Mouse (Mus musculus) forebrain, embryonic 13.5 days (tissue): ENCODE measurements at regions not wholly inside any gene's neighbourhood (a gene's known extent, or its start where the extent isn't known, plus 50 kb on each side); places are given as distances from the start of the nearest gene placed in this dataset.
A peak's percentile ranks its signal among the peaks of the same experiment; 100 is the strongest.
"Not testable (repeated sequence)": the region's sequence is repeated elsewhere in the genome, so short reads cannot be mapped to it uniquely, and the experiment has no call there.

ENCODE experiments used
- ATAC-seq: fragments of 200-750 bp; cut with Nextera tagmentation; 2 replicates; pipeline ENCODE4 v1.8.0; 2017
- H3K27ac ChIP-seq: fragments of 300-500 bp; sonication (generic); 2 replicates; pipeline ENCODE4 v1.5.1; 2015; ENCODE audit warnings: inconsistent platforms, mild to moderate bottlenecking, moderate library complexity
- H3K27me3 ChIP-seq: fragments of 300-500 bp; sonication (generic); 2 replicates; pipeline ENCODE4 v1.6.1; 2015; ENCODE audit warnings: mild to moderate bottlenecking, inconsistent platforms
- H3K36me3 ChIP-seq: fragments of 300-500 bp; sonication (generic); 2 replicates; pipeline ENCODE4 v1.6.1; 2015; ENCODE audit warnings: mild to moderate bottlenecking, inconsistent platforms; ENCODE audit not compliant: poor library complexity, severe bottlenecking
- H3K4me1 ChIP-seq: fragments of 300-500 bp; sonication (generic); 2 replicates; pipeline ENCODE4 v1.6.1; 2015; ENCODE audit warnings: inconsistent platforms
- H3K4me2 ChIP-seq: fragments of 300-500 bp; sonication (generic); 2 replicates; pipeline ENCODE4 v1.6.1; 2015; ENCODE audit warnings: inconsistent platforms, mild to moderate bottlenecking, moderate library complexity
- H3K4me3 ChIP-seq: fragments of 300-500 bp; sonication (generic); 2 replicates; pipeline ENCODE4 v1.5.1; 2015; ENCODE audit warnings: mild to moderate bottlenecking, inconsistent platforms
- H3K9ac ChIP-seq: fragments of 300-500 bp; sonication (generic); 2 replicates; pipeline ENCODE4 v1.6.1; 2015; ENCODE audit warnings: mild to moderate bottlenecking, inconsistent platforms
- H3K9me3 ChIP-seq: fragments of 300-500 bp; sonication (generic); replicated peaks from 2 replicates; pipeline ENCODE4 v1.6.1; 2016; ENCODE audit warnings: inconsistent platforms
- WGBS: fragments of 180-500 bp; shearing (Covaris S2); methylation state at CpG from one replicate; pipeline ENCODE4 v1.1.7; 2015; 5-methylcytosine and 5-hydroxymethylcytosine counted together

DNA sequence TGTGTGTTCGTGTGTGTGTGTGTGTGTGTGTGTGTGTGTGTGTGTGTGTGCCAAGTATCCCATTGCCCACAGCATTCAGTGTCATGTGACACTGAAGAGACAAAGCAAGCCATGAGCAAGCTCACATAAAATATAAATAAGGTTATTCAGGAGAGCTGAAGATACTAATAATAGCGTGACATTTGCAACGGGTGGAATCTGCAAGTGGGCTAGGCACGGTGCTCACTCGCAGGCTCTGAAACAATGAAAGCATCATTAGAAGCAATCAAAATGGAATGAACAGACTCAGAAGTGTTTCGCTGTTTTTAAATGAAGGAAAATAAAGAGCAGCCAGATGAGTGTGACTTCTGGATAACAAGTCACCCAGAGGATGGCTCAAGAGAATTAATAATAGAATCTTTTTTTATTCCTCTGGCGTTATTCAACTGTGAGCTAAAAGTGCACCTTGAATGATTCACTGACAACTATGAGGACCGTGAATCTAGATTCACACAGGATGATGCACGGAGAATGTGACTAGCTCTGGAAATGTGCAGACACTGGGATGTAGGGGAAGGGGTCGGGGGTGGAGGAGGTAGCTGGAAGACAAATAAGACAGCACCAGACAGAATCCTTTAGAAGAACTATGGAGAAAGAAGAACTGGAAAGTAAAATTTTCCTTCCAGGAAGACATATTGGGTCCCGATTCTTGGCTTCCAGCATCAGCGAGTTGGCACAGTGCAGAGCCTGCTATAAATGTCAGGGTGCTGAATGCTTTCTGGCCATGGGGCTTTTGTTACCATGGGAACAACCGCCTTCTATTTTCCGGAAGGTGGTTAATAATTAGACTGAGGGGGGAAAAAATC is 55.3 kb downstream of the Actbl2 start:
- Histone ChIP-seq H3K4me1 (peaks cover 2% of the 10 kb centered on the region; the same call in 1 of the 2 replicates), H3K9ac (no peak overlapping the region), H3K4me3 (no peak overlapping the region), H3K36me3 (no peaks in the 10 kb centered on the region), H3K27ac (no peak overlapping the region), H3K27me3 (no peaks in the 10 kb centered on the region), H3K9me3 (no peaks in the 10 kb centered on the region), H3K4me2 (no peak overlapping the region)
- ATAC-seq = peak; percentile 61
- 72% methylated on average over 14 of the region's 14 CpGs for WGBS

DNA sequence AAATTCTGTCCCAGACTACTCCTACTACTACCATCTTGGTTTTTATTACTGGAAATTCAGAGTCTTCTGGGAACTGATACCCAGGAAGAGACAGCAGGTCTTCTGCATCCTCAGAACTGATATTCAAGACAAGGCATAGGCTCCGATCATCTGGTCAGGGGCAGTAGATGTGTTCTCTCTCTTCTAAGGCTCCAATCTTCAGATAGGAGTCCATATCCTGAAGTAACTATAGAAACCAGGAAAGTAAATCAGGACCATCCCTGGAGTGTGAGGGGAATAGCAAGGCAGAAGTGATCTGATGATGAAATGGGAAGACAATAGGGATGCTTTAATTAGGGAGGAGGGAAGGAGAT is 55.9 kb downstream of the Actbl2 start:
- ATAC-seq = no peak
- Histone ChIP-seq H3K4me2 (no peak overlapping the region), H3K27me3 (no peaks in the 10 kb centered on the region), H3K9ac (no peak overlapping the region), H3K4me3 (no peak overlapping the region), H3K27ac (no peak overlapping the region), H3K36me3 (no peaks in the 10 kb centered on the region), H3K9me3 (no peaks in the 10 kb centered on the region), H3K4me1 (peaks cover 2% of the 10 kb centered on the region; the same call in 1 of the 2 replicates)
- 92% methylated on average over 1 of the region's 1 CpGs for WGBS

DNA sequence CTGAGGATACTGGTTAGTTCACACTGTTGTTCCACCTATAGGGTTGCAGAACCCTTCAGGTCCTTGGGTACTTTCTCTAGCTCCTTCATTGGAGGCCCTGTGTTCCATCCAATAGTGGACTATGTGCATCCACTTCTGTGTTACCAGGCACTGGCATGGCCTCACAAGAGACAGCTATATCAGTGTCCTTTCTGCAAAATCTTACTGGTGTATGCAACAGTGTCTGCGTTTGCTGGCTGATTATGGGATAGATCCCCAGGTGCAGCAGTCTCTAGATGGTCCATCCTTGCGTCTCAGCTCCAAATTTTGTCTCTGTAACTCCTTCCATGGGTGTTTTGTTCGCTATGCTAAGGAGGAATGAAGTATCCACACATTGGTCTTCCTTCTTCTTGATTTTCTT is 58.7 kb downstream of the Actbl2 start:
- H3K4me1 ChIP-seq, H3K4me2 ChIP-seq, H3K9ac ChIP-seq, H3K27ac ChIP-seq, ATAC-seq, H3K4me3 ChIP-seq, H3K36me3 ChIP-seq, H3K27me3 ChIP-seq, H3K9me3 ChIP-seq: not testable (repeated sequence)
- 83% methylated on average over 3 of the region's 3 CpGs for WGBS

DNA sequence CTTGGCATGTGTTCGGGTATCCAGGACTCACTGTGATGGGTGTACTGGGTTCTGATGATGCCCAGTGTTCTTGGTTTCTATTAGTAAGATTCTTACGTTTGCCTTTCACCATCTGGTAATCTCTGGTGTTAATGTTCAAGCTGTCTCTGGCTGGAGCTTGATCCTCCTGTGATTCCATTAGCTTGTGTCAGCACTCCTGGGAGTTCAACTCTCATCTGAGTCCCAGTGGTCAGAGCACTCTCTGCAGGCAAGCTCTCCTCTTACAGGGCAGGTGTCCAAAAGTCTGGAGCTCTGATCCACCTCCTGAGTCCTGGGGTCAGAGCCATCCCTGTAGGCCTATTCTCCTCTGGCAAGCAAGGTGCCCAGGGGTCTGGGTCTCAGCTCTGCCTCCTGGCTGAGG is 63.1 kb downstream of the Actbl2 start:
- not testable (repeated sequence) for ATAC-seq, H3K27ac ChIP-seq, H3K4me2 ChIP-seq, H3K9ac ChIP-seq, H3K27me3 ChIP-seq, H3K4me3 ChIP-seq, H3K4me1 ChIP-seq, H3K9me3 ChIP-seq, H3K36me3 ChIP-seq
- WGBS = 78% methylated on average over 2 of the region's 2 CpGs

DNA sequence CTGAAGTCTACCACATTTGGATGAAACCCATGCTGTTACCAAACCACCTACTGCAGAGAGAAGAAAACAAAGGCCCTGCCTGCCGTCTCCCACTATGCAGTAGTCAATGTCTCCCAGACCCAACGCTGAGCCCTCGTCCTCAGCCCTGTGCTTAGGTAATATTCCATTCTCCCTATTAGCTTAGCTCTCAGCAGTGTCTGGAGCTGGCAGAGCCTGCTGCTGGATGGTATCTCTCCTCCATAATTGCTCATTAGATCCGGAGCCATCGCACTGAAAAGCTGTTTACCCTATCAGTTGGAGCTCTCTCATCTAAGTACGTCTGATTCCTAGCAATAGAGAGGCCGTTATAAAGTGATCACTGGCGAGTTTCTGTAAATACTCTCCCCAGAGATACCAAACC is 68.4 kb downstream of the Actbl2 start:
- 50% methylated on average over 8 of the region's 8 CpGs for WGBS
- no peak overlapping the region for H3K4me3 ChIP-seq
- no peaks in the 10 kb centered on the region for H3K36me3 ChIP-seq
- ATAC-seq = peak; percentile 48
- no peak overlapping the region for H3K9ac ChIP-seq
- H3K27ac ChIP-seq = no peak overlapping the region
- no peaks in the 10 kb centered on the region for H3K9me3 ChIP-seq
- H3K4me1 ChIP-seq = no peaks in the 10 kb centered on the region
- H3K4me2 ChIP-seq = no peak overlapping the region
- H3K27me3 ChIP-seq = no peaks in the 10 kb centered on the region

DNA sequence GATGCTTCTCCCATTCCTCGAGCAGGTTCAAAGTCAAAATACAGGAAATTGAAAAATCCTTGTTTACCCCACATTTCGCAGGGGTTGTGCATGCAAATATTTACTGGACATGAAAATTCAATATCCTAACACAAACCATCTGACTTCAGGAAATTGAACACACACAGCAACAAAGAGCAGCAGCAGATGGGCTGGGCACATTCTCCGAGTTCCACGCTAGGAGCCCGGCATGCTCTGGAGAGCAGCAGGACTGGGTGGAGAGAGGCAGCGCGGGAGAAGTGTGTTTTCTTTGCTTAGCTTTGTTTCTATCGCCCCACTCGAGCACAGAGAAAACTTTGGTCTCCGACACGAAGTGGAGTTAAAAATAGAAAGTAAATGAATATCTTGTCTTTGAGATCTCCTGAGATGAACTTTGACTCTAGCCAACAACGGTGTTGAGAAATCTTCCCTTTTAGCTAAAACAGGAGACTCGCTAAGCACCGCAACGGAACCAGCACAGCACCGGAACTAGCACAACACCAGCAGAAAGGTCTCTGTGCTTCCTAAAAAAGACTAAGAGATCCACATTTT is 71.4 kb downstream of the Actbl2 start:
- H3K4me3 ChIP-seq = no peak overlapping the region
- H3K27ac ChIP-seq = no peak overlapping the region
- no peak for ATAC-seq
- no peak overlapping the region for H3K9ac ChIP-seq
- H3K36me3 ChIP-seq = no peaks in the 10 kb centered on the region
- H3K4me2 ChIP-seq = no peak overlapping the region
- no peaks in the 10 kb centered on the region for H3K27me3 ChIP-seq
- 92% methylated on average over 16 of the region's 16 CpGs for WGBS
- H3K4me1 ChIP-seq = no peaks in the 10 kb centered on the region
- no peaks in the 10 kb centered on the region for H3K9me3 ChIP-seq

GRCm38 (mm10) chr13:111333035-111333434 is 78.2 kb downstream of the Actbl2 start:
- Histone ChIP-seq H3K4me2 (no peak overlapping the region), H3K9me3 (no peaks in the 10 kb centered on the region), H3K36me3 (no peaks in the 10 kb centered on the region), H3K27ac (no peak overlapping the region), H3K9ac (no peak overlapping the region), H3K4me1 (no peaks in the 10 kb centered on the region), H3K4me3 (no peak overlapping the region), H3K27me3 (no peaks in the 10 kb centered on the region)
- ATAC-seq = no peak
- WGBS = 85% methylated on average over 3 of the region's 3 CpGs

DNA sequence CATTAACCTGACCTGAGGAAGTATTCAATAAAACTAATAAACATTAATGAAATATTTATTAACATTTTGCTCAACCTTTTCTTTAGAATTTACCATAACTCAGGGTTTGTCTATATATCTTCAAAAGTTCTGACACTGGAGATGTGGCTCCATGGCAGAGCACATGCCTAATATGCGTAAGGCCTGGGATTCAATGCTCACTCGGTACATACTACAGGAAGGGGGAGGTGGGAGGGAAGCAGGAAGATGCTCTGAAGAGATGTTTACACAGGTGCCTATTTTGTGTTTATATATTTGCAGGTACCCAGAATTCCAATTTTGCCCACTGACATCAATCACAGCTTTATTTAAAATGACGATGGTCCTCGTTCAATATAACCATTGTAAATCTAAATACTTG is 79.0 kb downstream of the Actbl2 start:
- H3K27me3 ChIP-seq = no peaks in the 10 kb centered on the region
- no peak overlapping the region for H3K27ac ChIP-seq
- 93% methylated on average over 4 of the region's 4 CpGs for WGBS

GRCm38 (mm10) chr13:111334258-111335052 is 79.6 kb downstream of the Actbl2 start:
- WGBS = 90% methylated on average over 22 of the region's 22 CpGs
- no peaks in the 10 kb centered on the region for H3K9me3 ChIP-seq
- H3K4me2 ChIP-seq = no peak overlapping the region
- no peak for ATAC-seq
- H3K4me1 ChIP-seq = no peaks in the 10 kb centered on the region
- no peak overlapping the region for H3K9ac ChIP-seq
- H3K27me3 ChIP-seq = no peaks in the 10 kb centered on the region
- H3K27ac ChIP-seq = no peak overlapping the region
- no peaks in the 10 kb centered on the region for H3K36me3 ChIP-seq
- no peak overlapping the region for H3K4me3 ChIP-seq

More for the DNA sequence above, 79.0 kb downstream of the Actbl2 start:
- no peak for ATAC-seq
- Histone ChIP-seq H3K4me3 (no peak overlapping the region), H3K9me3 (no peaks in the 10 kb centered on the region), H3K36me3 (no peaks in the 10 kb centered on the region), H3K4me2 (no peak overlapping the region), H3K9ac (no peak overlapping the region), H3K4me1 (no peaks in the 10 kb centered on the region)

DNA sequence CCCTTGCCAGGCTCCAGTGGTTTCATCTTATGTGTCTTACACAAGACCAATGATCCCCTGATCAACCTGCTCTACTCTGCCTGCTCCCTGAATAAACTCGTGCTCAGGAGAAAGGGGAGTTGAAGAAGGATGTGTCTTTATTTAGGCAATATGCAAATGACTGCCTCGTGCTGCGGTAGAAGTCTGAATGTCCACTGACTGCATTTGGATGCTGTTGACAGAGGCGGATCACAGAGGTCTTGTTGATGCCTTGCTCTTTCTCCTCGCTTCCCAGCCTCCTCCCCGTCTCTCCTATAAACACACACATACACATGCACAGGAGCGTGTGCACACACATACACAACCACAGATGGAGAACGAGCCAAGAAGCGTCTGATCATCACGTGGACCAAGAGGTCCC is 90.2 kb downstream of the Actbl2 start:
- Histone ChIP-seq H3K27me3 (no peaks in the 10 kb centered on the region), H3K9ac (no peak overlapping the region), H3K4me1 (no peaks in the 10 kb centered on the region), H3K4me2 (no peak overlapping the region), H3K27ac (no peak overlapping the region), H3K36me3 (no peaks in the 10 kb centered on the region), H3K9me3 (no peaks in the 10 kb centered on the region), H3K4me3 (no peak overlapping the region)
- no peak for ATAC-seq
- 83% methylated on average over 10 of the region's 10 CpGs for WGBS

- Histone ChIP-seq H3K9ac (no peak overlapping the region), H3K36me3 (no peaks in the 10 kb centered on the region), H3K27ac (no peak overlapping the region), H3K4me3 (no peak overlapping the region), H3K4me1 (no peaks in the 10 kb centered on the region), H3K9me3 (no peaks in the 10 kb centered on the region), H3K27me3 (no peaks in the 10 kb centered on the region), H3K4me2 (no peak overlapping the region)
- no peak for ATAC-seq
- WGBS = 84% methylated on average over 15 of the region's 15 CpGs
These were observed 91.0 kb downstream of the Actbl2 start for GRCm38 (mm10) chr13:111345486-111346440.
